Mouse (Mus musculus) heart, postnatal 0 days (tissue): Measurements from ENCODE around the gene Opn1sw. TPM values are rescaled to one million over a fixed set of nuclear protein-coding genes. Genes with fewer than 3 reads are reported as not detected.
"Not testable (repeated sequence)": the region's sequence is repeated elsewhere in the genome, so short reads cannot be mapped to it uniquely, and the experiment has no call there.

Experiments
- ATAC-seq: fragments of 200-750 bp; cut with Nextera tagmentation; 2 replicates; pipeline ENCODE4 v1.8.0; 2017; ENCODE audit warnings: low read depth, moderate number of reproducible peaks, moderate library complexity; ENCODE audit not compliant: insufficient read depth
- DNase-seq: peaks from one replicate; pipeline ENCODE4 v3.0.0-alpha.2; 2016; ENCODE audit warnings: low spot score
- H3K27ac ChIP-seq: fragments of 300-500 bp; sonication (generic); 2 replicates; pipeline ENCODE4 v1.5.1; 2014; ENCODE audit warnings: low read depth, mild to moderate bottlenecking
- H3K27me3 ChIP-seq: fragments of 300-500 bp; sonication (generic); 2 replicates; pipeline ENCODE4 v1.6.1; 2014; ENCODE audit warnings: low read length, mixed read lengths; ENCODE audit not compliant: control insufficient read depth, insufficient read depth
- H3K36me3 ChIP-seq: fragments of 300-500 bp; sonication (generic); replicated peaks from 2 replicates; pipeline ENCODE4 v1.6.1; 2014; ENCODE audit warnings: low read length, mixed read lengths; ENCODE audit not compliant: control insufficient read depth, insufficient read depth
- H3K4me1 ChIP-seq: fragments of 300-500 bp; sonication (generic); 2 replicates; pipeline ENCODE4 v1.6.1; 2014; ENCODE audit warnings: antibody characterized with exemption; ENCODE audit not compliant: control insufficient read depth, insufficient read depth
- H3K4me2 ChIP-seq: fragments of 300-500 bp; sonication (generic); 2 replicates; pipeline ENCODE4 v1.6.1; 2014; ENCODE audit warnings: low read depth, mild to moderate bottlenecking, low read length, moderate library complexity
- H3K4me3 ChIP-seq: fragments of 300-500 bp; sonication (generic); 2 replicates; pipeline ENCODE4 v1.5.1; 2014; ENCODE audit warnings: low read depth, low read length
- H3K9ac ChIP-seq: fragments of 300-500 bp; sonication (generic); replicated peaks from 2 replicates; pipeline ENCODE4 v1.6.1; 2014; ENCODE audit warnings: low read depth, low read length, mixed read lengths
- H3K9me3 ChIP-seq: fragments of 300-500 bp; sonication (generic); replicated peaks from 2 replicates; pipeline ENCODE4 v1.6.1; 2016; ENCODE audit warnings: low read length; ENCODE audit not compliant: control insufficient read depth
- CTCF ChIP-seq: IDR thresholded peaks from 2 replicates; pipeline ENCODE4 v1.5.1; 2016; ENCODE audit warnings: antibody characterized with exemption, control low read depth, low read depth
- EP300 ChIP-seq: IDR thresholded peaks from 2 replicates; pipeline ENCODE4 v1.6.1; 2016; ENCODE audit warnings: antibody characterized with exemption, low read depth
- WGBS: fragments of 180-500 bp; shearing (Covaris S2); extraction: QIAGEN DNeasy Blood & Tissue Kit; methylation state at CpG from one replicate; pipeline ENCODE4 v1.1.7; 2014; 5-methylcytosine and 5-hydroxymethylcytosine counted together
- polyA plus RNA-seq: library from polyadenylated mRNA; unstranded; fragments of >200 nt; fragmentation: Nextera tagmentation; extraction: Ambion mirVana; gene quantifications from 2 replicates; pipeline ENCODE4 v1.2.1, GENCODE M21; 2015
- total RNA-seq: library from RNA; depleted of rRNA; stranded (reverse); fragments of >200 nt; gene quantifications from 2 replicates; pipeline ENCODE4 v1.2.3, GENCODE M21; 2014; ENCODE audit warnings: low replicate concordance

The Opn1sw gene
- total and polyA plus RNA-seq, 2 experiments from 2014 or later: 0.12 to 15.1 TPM

DNA sequence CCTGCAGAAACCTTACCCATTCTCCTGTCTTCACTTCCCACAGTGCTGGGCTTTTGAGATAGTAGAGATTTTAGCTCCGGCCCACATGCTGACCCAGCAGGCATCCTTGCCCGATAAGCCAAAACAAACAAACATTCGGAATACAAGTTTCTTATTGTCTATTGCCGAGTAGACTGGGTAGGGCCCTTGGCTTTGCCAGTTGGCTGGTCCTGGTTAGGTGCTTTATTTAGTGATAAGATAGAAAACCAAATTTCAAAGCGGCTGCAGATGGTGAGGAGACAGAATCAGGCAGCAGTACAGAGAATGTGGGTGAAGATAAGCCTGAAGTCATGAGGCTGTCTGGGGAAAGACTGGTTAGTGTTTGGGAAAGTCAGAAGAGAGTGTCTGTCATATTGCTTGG, 35.5 kb downstream of the Opn1sw start:
- ATAC-seq (no peak), DNase-seq (no peak)
- Histone ChIP-seq H3K4me2 (peak overlapping the region; percentile 47), H3K27ac (peak overlapping the region; percentile 65), H3K36me3 (peaks cover 16% of the 10 kb centered on the region), H3K27me3 (no peaks in the 10 kb centered on the region), H3K4me1 (peaks cover 40% of the 10 kb centered on the region), H3K9ac (peak overlapping the region; percentile 16; the same call in 1 of the 2 replicates), H3K9me3 (no peaks in the 10 kb centered on the region), H3K4me3 (peak overlapping the region; percentile 9; the same call in 1 of the 2 replicates)
- TF ChIP-seq CTCF (no peak), EP300 (no peak)
- WGBS: 12% methylated on average over 5 of the region's 5 CpGs

DNA sequence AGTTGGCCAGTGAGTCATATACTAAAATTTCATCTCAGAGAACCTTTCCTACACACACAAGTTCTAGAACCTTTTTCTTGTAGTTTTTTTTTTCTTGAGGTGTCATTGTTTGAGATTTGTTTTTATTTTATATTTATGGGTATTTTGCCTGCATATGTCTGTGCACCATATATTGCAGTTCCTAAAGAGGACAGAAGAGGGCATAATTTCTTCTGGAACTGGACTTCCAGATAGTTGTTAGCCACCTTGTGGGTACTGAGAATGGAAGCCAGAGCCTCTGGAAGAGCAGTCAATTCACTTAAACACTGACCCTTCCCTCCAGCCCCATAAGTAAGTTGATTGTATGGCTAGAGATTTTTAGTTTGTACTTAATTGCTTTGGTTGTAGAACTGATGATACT, 36.7 kb downstream of the Opn1sw start:
- Histone ChIP-seq H3K9ac (no peak overlapping the region), H3K4me2 (no peak overlapping the region), H3K9me3 (no peaks in the 10 kb centered on the region), H3K27ac (no peak overlapping the region), H3K27me3 (no peaks in the 10 kb centered on the region), H3K4me3 (no peak overlapping the region), H3K4me1 (peaks cover 40% of the 10 kb centered on the region), H3K36me3 (peaks cover 4% of the 10 kb centered on the region; the same call in 1 of the 2 replicates)
- DNase-seq (no peak), ATAC-seq (no peak)
- no peak for TF ChIP-seq EP300
- TF ChIP-seq CTCF: peak; percentile 20; the same call in 1 of the 2 replicates

DNA sequence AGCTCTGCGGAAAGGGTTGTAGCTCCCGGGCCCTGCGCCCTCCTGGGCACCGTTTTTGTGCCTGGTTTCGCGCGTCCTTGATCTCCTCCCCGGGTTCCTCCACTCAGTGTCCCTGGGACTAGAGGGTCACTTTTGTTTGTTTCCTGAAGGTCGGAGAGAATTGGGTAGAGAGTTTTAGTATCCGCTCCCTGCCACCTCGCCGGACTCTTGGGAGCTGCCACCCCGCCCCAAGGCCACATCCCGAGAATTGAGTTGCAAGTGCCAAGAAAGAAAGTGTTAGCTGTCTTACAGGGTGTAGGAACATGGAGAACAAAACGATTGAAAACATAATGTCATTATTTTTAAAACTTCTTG, 39.9 kb downstream of the Opn1sw start:
- Histone ChIP-seq H3K9ac (peak overlapping the region; percentile 95), H3K9me3 (no peaks in the 10 kb centered on the region), H3K4me3 (peak overlapping the region; percentile 94), H3K27me3 (no peaks in the 10 kb centered on the region), H3K27ac (peak overlapping the region; percentile 95), H3K36me3 (no peaks in the 10 kb centered on the region), H3K4me2 (peak overlapping the region; percentile 63), H3K4me1 (peaks cover 31% of the 10 kb centered on the region)
- ATAC-seq: peak; percentile 1; the same call in 1 of the 2 replicates
- TF ChIP-seq EP300 (0 out of 2 replicates have a peak, but pooled peaks have one; percentile 67), CTCF (no peak)
- peak; percentile 32 for DNase-seq
- WGBS: 0% methylated on average over 15 of the region's 15 CpGs

DNA sequence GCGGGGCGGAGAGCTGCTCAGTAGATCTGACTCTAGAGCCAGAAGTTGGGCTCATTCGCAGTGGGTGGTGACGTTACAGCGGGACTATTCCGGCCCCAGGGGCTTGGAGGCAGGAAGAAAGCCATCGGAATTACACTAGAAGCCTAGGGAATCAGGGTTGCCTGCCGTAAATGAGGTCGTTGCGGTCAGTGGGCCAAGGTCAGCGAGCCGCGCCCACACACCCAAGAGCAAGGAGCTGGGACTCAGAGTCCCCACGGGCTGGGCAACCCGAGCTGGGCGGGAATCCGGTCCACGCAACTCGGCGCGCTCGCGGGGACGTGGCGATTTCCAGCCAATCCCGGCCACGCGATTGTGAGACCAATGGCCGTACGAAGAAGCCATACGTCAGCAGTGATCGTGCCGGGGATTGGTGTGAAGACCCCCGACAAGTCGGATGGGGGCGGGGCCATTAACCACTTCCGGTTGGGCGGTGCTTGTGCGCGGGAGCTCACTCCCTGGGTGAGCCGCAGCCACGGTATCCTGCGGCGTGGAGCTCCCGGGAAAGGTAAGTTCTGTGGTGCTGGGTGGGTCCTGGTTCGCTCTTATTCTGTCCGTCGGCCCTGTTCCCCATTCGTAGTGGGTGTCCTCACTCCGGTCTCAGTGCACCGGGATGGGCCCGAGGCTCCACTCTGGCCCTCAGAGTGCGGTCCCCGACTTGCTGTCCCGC, 40.5 kb downstream of the Opn1sw start, which contains the start of gene Calu:
Gene Calu (plus strand): TSS at position 405 of the 706 bp plus-strand sequence.
- Histone ChIP-seq H3K36me3 (no peaks in the 10 kb centered on the region), H3K9me3 (no peaks in the 10 kb centered on the region), H3K9ac (peak within 1 kb of the TSS; percentile 95), H3K4me1 (peaks cover 26% of the 10 kb centered on the region), H3K27ac (peak within 1 kb of the TSS; percentile 95), H3K4me3 (peak within 1 kb of the TSS; percentile 94), H3K4me2 (peak within 1 kb of the TSS; percentile 63), H3K27me3 (no peaks in the 10 kb centered on the region)
- under 1% methylated on average over 54 of the region's 55 CpGs for WGBS
- DNase-seq: peak; percentile 98
- peak; percentile 99 for ATAC-seq
- peak; percentile 71; the same call in 1 of the 2 replicates for TF ChIP-seq EP300
- no peak for TF ChIP-seq CTCF

DNA sequence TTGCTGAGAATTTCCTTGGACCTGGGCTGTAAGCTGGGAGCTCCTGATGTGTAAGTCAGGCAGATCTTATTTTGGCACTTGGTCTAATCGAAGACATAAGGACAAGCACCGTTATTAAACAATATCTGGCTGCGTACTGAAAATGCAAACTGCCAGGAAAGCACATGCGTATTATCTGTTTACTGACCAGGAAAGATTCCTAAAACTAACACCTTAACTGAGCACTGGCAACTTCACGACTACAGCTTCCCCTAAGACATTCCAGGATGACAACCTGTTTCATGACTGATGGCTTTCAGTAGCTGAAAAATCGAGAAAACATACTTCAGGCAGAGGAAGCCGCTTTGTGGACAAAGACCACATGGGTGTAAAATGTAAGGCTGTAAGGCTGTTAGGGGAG, 41.1 kb downstream of the Opn1sw start:
- DNase-seq: no peak
- Histone ChIP-seq H3K9ac (peak overlapping the region; percentile 70), H3K4me3 (peak overlapping the region; percentile 94), H3K27me3 (no peaks in the 10 kb centered on the region), H3K36me3 (no peaks in the 10 kb centered on the region), H3K4me1 (peaks cover 20% of the 10 kb centered on the region), H3K9me3 (no peaks in the 10 kb centered on the region), H3K4me2 (peak overlapping the region; percentile 60), H3K27ac (peak overlapping the region; percentile 94)
- TF ChIP-seq EP300 (no peak), CTCF (no peak)
- WGBS: 33% methylated on average over 7 of the region's 7 CpGs
- no peak for ATAC-seq

DNA sequence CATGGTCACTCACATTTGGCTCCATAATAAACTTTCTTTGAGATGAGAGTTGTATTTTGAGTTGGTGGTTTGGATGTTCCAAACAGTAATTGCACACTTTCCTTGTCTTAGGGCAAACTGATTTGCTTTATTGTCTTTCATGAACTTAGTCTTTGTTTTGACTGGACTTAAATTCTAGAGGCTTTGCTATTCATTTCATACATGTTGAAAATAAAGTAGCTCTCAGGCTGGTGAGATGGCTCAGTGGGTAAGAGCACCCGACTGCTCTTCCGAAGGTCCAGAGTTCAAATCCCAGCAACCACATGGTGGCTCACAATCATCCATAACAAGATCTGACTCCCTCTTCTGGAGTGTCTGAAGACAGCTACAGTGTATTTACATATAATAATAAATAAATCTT, 41.8 kb downstream of the Opn1sw start:
- not testable (repeated sequence) for H3K4me2 ChIP-seq, H3K27ac ChIP-seq, H3K9ac ChIP-seq, DNase-seq, H3K9me3 ChIP-seq, H3K4me3 ChIP-seq, H3K36me3 ChIP-seq, ATAC-seq, H3K27me3 ChIP-seq
- WGBS: 97% methylated on average over 2 of the region's 2 CpGs
- peaks cover 16% of the 10 kb centered on the region for H3K4me1 ChIP-seq
